Comparison of ENCODE assay signal across 9 mouse cellular contexts in genomic region chr5:100159638-100159973, GRCm38 (mm10). TPM values are rescaled to one million over a fixed set of nuclear protein-coding genes. Genes with fewer than 3 reads are reported as not detected.
DNase-seq lines count a peak whose midpoint lies in the region; ATAC-seq and TF ChIP-seq lines count a peak whose summit lies in the region.
"Had no signal": no experiment of that assay in that cellular context is flagged by ENCODE, and none has a peak within 500 bp of the region (broad histone marks: within the 10 kb centered on the region; RNA-seq: fewer than 3 reads in every experiment).

Gene Tmem150c, minus strand, starts transcription at chr5:100159808.

- H3K9ac ChIP-seq in heart, embryonic 13.5 days, result peak within 1 kb of the TSS; percentile 85
- peak within 1 kb of the TSS; percentile 89 for H3K9ac ChIP-seq in forebrain, embryonic 13.5 days

- H3K36me3 ChIP-seq in heart, embryonic 13.5 days, result no peaks in the 10 kb centered on the region
- H3K36me3 ChIP-seq in forebrain, embryonic 13.5 days (ENCODE audit: poor library complexity, severe bottlenecking), result no peaks in the 10 kb centered on the region
- no peaks in the 10 kb centered on the region for H3K36me3 ChIP-seq in limb, embryonic 10.5 days
- no peaks in the 10 kb centered on the region for H3K36me3 ChIP-seq in small intestine, adult 2 months (ENCODE audit: control insufficient read depth, insufficient read depth, low read length)
- H3K36me3 ChIP-seq: G1E had no signal

- H3K27me3 ChIP-seq in heart, embryonic 13.5 days (replicated peaks), result peaks cover 57% of the 10 kb centered on the region
- peaks cover 4% of the 10 kb centered on the region; the same call in 1 of the 2 replicates for H3K27me3 ChIP-seq in forebrain, embryonic 13.5 days
- peaks cover 45% of the 10 kb centered on the region for H3K27me3 ChIP-seq in limb, embryonic 10.5 days (ENCODE audit: low read depth, poor library complexity, severe bottlenecking)
- peaks cover 35% of the 10 kb centered on the region for H3K27me3 ChIP-seq in small intestine, adult 2 months (ENCODE audit: control insufficient read depth, insufficient read depth, low read length)

- ATAC-seq in heart, embryonic 13.5 days (ENCODE audit: extremely low read depth, insufficient number of reproducible peaks, low FRiP score, low TSS enrichment), result no peak
- no peak for ATAC-seq in forebrain, embryonic 13.5 days

- WGBS in heart, embryonic 13.5 days, result 4% methylated on average over 6 of the region's 6 CpGs
- 7% methylated on average over 6 of the region's 6 CpGs for WGBS in forebrain, embryonic 13.5 days
- 8% methylated on average over 6 of the region's 6 CpGs for whole genome bisulfite sequencing in limb, embryonic 10.5 days
- 18% methylated on average over 6 of the region's 6 CpGs for WGBS in small intestine, adult 2 months

- peaks cover 6% of the 10 kb centered on the region; the same call in 1 of the 2 replicates for H3K4me1 ChIP-seq in heart, embryonic 13.5 days
- peaks cover 9% of the 10 kb centered on the region; the same call in 1 of the 2 replicates for H3K4me1 ChIP-seq in forebrain, embryonic 13.5 days
- peaks cover 16% of the 10 kb centered on the region for H3K4me1 ChIP-seq in limb, embryonic 10.5 days
- H3K4me1 ChIP-seq in small intestine, adult 2 months (ENCODE audit: control insufficient read depth, insufficient read depth, insufficient read length, low read length), result no peaks in the 10 kb centered on the region; the same call in 1 of the 2 replicates

- peak within 1 kb of the TSS; percentile 69 for H3K4me3 ChIP-seq in heart, embryonic 13.5 days
- peak within 1 kb of the TSS; percentile 79 for H3K4me3 ChIP-seq in forebrain, embryonic 13.5 days
- H3K4me3 ChIP-seq in limb, embryonic 10.5 days, result peak within 1 kb of the TSS; percentile 85
- peak within 1 kb of the TSS; percentile 67 for H3K4me3 ChIP-seq in small intestine, adult 2 months (ENCODE audit: low read depth, low read length)

- H3K4me2 ChIP-seq in heart, embryonic 13.5 days, result peak within 1 kb of the TSS; percentile 98
- H3K4me2 ChIP-seq in forebrain, embryonic 13.5 days, result peak within 1 kb of the TSS; percentile 88

- no peak for TF ChIP-seq CTCF in small intestine, adult 2 months (IDR thresholded peaks at IDR 0.05; ENCODE audit: extremely low read depth, insufficient read length, insufficient replicate concordance, low read depth, low read length)

- H3K27ac ChIP-seq in heart, embryonic 13.5 days (replicated peaks), result no peak within 1 kb of the TSS
- peak within 1 kb of the TSS; percentile 48 for H3K27ac ChIP-seq in forebrain, embryonic 13.5 days
- H3K27ac ChIP-seq in limb, embryonic 10.5 days, result peak within 1 kb of the TSS; percentile 79
- H3K27ac ChIP-seq in small intestine, adult 2 months (ENCODE audit: insufficient read depth, low read depth, low read length), result no peak within 1 kb of the TSS

- H3K9me3 ChIP-seq in heart, embryonic 13.5 days, result no peaks in the 10 kb centered on the region
- H3K9me3 ChIP-seq in forebrain, embryonic 13.5 days (replicated peaks), result no peaks in the 10 kb centered on the region
- no peaks in the 10 kb centered on the region for H3K9me3 ChIP-seq in limb, embryonic 10.5 days (replicated peaks)

- no peak for TF ChIP-seq POLR2A in small intestine, adult 2 months (IDR thresholded peaks at IDR 0.05; ENCODE audit: low read depth, low read length)

- DNase-seq in heart, adult 9 months (ENCODE audit: low spot score in 2 of 2), result no peak
- DNase-seq in adrenal gland, postnatal 10 days, result no peak
- no peak for DNase-seq in limb, embryonic 10.5 days (ENCODE audit: low spot score)
- no peak for DNase-seq in cerebellum, adult 18-20 months
- no peak for DNase-seq in urinary bladder, adult 2 months (ENCODE audit: low spot score)

RNA-seq across cellular contexts. Expression of gene Tmem150c, which starts in this region (rescaled TPM):
- polyA plus RNA-seq in heart, embryonic 13.5 days (2015; fragmentation: Nextera tagmentation; extraction: Ambion mirVana), result 0.90 and 1.4 TPM in 2 replicates
- 10 to 100 TPM; 12.9 to 18.4 TPM for total RNA-seq in adrenal gland, postnatal 10 days (2021)
- 12.7 and 14.0 TPM in 2 replicates for polyA plus RNA-seq in forebrain, embryonic 13.5 days (2015; fragmentation: Nextera tagmentation; extraction: Ambion mirVana)
- polyA plus RNA-seq in limb, embryonic 10.5 days (2016; fragmentation: Nextera tagmentation; extraction: Ambion mirVana), result 0.60 and 0.66 TPM in 2 replicates
- 0.04 and 0.06 TPM in 2 replicates for polyA plus RNA-seq in small intestine, adult 2 months (2012; rRNA removed)
- polyA plus RNA-seq in urinary bladder, adult 2 months (2012; rRNA removed), result 0.85 and 1.8 TPM in 2 replicates
- polyA plus RNA-seq: G1E had no signal

Comparison
In these comparisons a context has a peak if more than half of its experiments do, and no peak if none do; other contexts are left out.
1. H3K27ac ChIP-seq: peak in forebrain, embryonic 13.5 days (single experiment) and limb, embryonic 10.5 days (single experiment); none in heart, embryonic 13.5 days (single experiment) and small intestine, adult 2 months (single experiment).
2. Peak in every context shown above with its lines, with median percentiles within 50 percentile points of each other: H3K4me3 ChIP-seq.